Comparison of ENCODE assay signal across 8 mouse cellular contexts in genomic region chr11:62732022-62732387, GRCm38 (mm10). TPM values are rescaled to one million over a fixed set of nuclear protein-coding genes. Genes with fewer than 3 reads are reported as not detected.
DNase-seq lines count a peak whose midpoint lies in the region; ATAC-seq lines count a peak whose summit lies in the region.

No protein-coding gene starts in this region.

- peak overlapping the region; percentile 74 for H3K4me3 ChIP-seq in kidney, embryonic 14.5 days (ENCODE audit: low read length)
- peak overlapping the region; percentile 82 for H3K4me3 ChIP-seq in embryonic facial prominence, embryonic 10.5 days
- H3K4me3 ChIP-seq in hindbrain, embryonic 16.5 days (ENCODE audit: low read length) = peak overlapping the region; percentile 93
- peak overlapping the region; percentile 77 for H3K4me3 ChIP-seq in midbrain, embryonic 15.5 days

- ATAC-seq in kidney, embryonic 14.5 days (ENCODE audit: low FRiP score, low TSS enrichment) = no peak
- ATAC-seq in hindbrain, embryonic 16.5 days = no peak; the same call in 1 of the 2 replicates
- ATAC-seq in midbrain, embryonic 15.5 days (replicated peaks) = no peak; the same call in 1 of the 2 replicates

- no peak overlapping the region for H3K9ac ChIP-seq in kidney, embryonic 14.5 days (ENCODE audit: low read depth, low read length)
- peak overlapping the region; percentile 95 for H3K9ac ChIP-seq in hindbrain, embryonic 16.5 days (ENCODE audit: low read depth, low read length)
- H3K9ac ChIP-seq in midbrain, embryonic 15.5 days = 0 out of 2 replicates have a peak overlapping the region, but pooled peaks have one; percentile 81

- peaks cover 9% of the 10 kb centered on the region; the same call in 1 of the 2 replicates for H3K36me3 ChIP-seq in kidney, embryonic 14.5 days (ENCODE audit: control insufficient read depth, insufficient read depth, low read length)
- peaks cover 21% of the 10 kb centered on the region for H3K36me3 ChIP-seq in embryonic facial prominence, embryonic 10.5 days (replicated peaks)
- H3K36me3 ChIP-seq in hindbrain, embryonic 16.5 days (ENCODE audit: control insufficient read depth, insufficient read depth, low read length) = peaks cover 6% of the 10 kb centered on the region
- peaks cover 11% of the 10 kb centered on the region; the same call in 1 of the 2 replicates for H3K36me3 ChIP-seq in midbrain, embryonic 15.5 days (replicated peaks)

- no peak overlapping the region for H3K27ac ChIP-seq in kidney, embryonic 14.5 days (ENCODE audit: low read depth, low read length)
- peak overlapping the region; percentile 92; the same call in 1 of the 2 replicates for H3K27ac ChIP-seq in embryonic facial prominence, embryonic 10.5 days (replicated peaks)
- H3K27ac ChIP-seq in hindbrain, embryonic 16.5 days (ENCODE audit: low read depth, low read length) = peak overlapping the region; percentile 95
- H3K27ac ChIP-seq in midbrain, embryonic 15.5 days = peak overlapping the region; percentile 94

- no peaks in the 10 kb centered on the region for H3K9me3 ChIP-seq in kidney, embryonic 14.5 days (ENCODE audit: control insufficient read depth, low read length)
- H3K9me3 ChIP-seq in embryonic facial prominence, embryonic 10.5 days = no peaks in the 10 kb centered on the region
- H3K9me3 ChIP-seq in hindbrain, embryonic 16.5 days (ENCODE audit: control insufficient read depth, low read length) = no peaks in the 10 kb centered on the region
- H3K9me3 ChIP-seq in midbrain, embryonic 15.5 days = no peaks in the 10 kb centered on the region

- H3K27me3 ChIP-seq in kidney, embryonic 14.5 days (ENCODE audit: control insufficient read depth, insufficient read depth, low read length) = no peaks in the 10 kb centered on the region
- H3K27me3 ChIP-seq in embryonic facial prominence, embryonic 10.5 days (replicated peaks; ENCODE audit: low read depth, poor library complexity, severe bottlenecking) = no peaks in the 10 kb centered on the region; the same call in 1 of the 2 replicates
- no peaks in the 10 kb centered on the region for H3K27me3 ChIP-seq in hindbrain, embryonic 16.5 days (replicated peaks; ENCODE audit: control insufficient read depth, insufficient read depth, low read length)
- no peaks in the 10 kb centered on the region for H3K27me3 ChIP-seq in midbrain, embryonic 15.5 days (replicated peaks)

- no peak for DNase-seq in kidney, adult 11 months
- DNase-seq in embryonic facial prominence, embryonic 10.5 days (ENCODE audit: low spot score) = no peak
- no peak for DNase-seq in urinary bladder, postnatal 4 days (ENCODE audit: low spot score in 2 of 2)
- DNase-seq in ovary, postnatal 36 days (ENCODE audit: low spot score) = no peak
- no peak for DNase-seq in thymus, postnatal 10 days (ENCODE audit: low spot score in 2 of 2)

- H3K4me2 ChIP-seq in kidney, embryonic 14.5 days (replicated peaks; ENCODE audit: low read depth, low read length) = peak overlapping the region; percentile 89
- H3K4me2 ChIP-seq in hindbrain, embryonic 16.5 days (ENCODE audit: low read length) = peak overlapping the region; percentile 74
- peak overlapping the region; percentile 64 for H3K4me2 ChIP-seq in midbrain, embryonic 15.5 days

- peaks cover 8% of the 10 kb centered on the region; the same call in 1 of the 2 replicates for H3K4me1 ChIP-seq in kidney, embryonic 14.5 days (ENCODE audit: control insufficient read depth, insufficient read depth, low read length)
- H3K4me1 ChIP-seq in embryonic facial prominence, embryonic 10.5 days = peaks cover 18% of the 10 kb centered on the region
- H3K4me1 ChIP-seq in hindbrain, embryonic 16.5 days (ENCODE audit: control insufficient read depth, insufficient read depth, low read depth, low read length) = peaks cover 14% of the 10 kb centered on the region
- H3K4me1 ChIP-seq in midbrain, embryonic 15.5 days = peaks cover 22% of the 10 kb centered on the region

- WGBS in kidney, embryonic 14.5 days = 14% methylated on average over 5 of the region's 5 CpGs
- 11% methylated on average over 5 of the region's 5 CpGs for WGBS in embryonic facial prominence, embryonic 10.5 days
- WGBS in hindbrain, embryonic 16.5 days = 7% methylated on average over 5 of the region's 5 CpGs
- 5% methylated on average over 5 of the region's 5 CpGs for WGBS in midbrain, embryonic 15.5 days

RNA-seq across cellular contexts. Expression of gene Zfp287, which starts 0.3 kb away (rescaled TPM):
- polyA plus RNA-seq in kidney, embryonic 14.5 days (2014; fragmentation: Nextera tagmentation; extraction: Ambion mirVana) = 5.9 and 10.1 TPM in 2 replicates
- 13.0 and 14.3 TPM in 2 replicates for polyA plus RNA-seq in embryonic facial prominence, embryonic 10.5 days (2016; fragmentation: Nextera tagmentation; extraction: Ambion mirVana)
- 17.9 and 18.5 TPM in 2 replicates for polyA plus RNA-seq in hindbrain, embryonic 16.5 days (2015; fragmentation: Nextera tagmentation; extraction: Ambion mirVana)
- 22.2 and 24.9 TPM in 2 replicates for polyA plus RNA-seq in midbrain, embryonic 15.5 days (2015; fragmentation: Nextera tagmentation; extraction: Ambion mirVana)

RNA-seq across cellular contexts. Expression of gene Gm10428, which starts 20.9 kb away (rescaled TPM):
- not detected in 2 replicates for polyA plus RNA-seq in kidney, embryonic 14.5 days (2014; fragmentation: Nextera tagmentation; extraction: Ambion mirVana)
- polyA plus RNA-seq in embryonic facial prominence, embryonic 10.5 days (2016; fragmentation: Nextera tagmentation; extraction: Ambion mirVana) = not detected in 2 replicates
- polyA plus RNA-seq in hindbrain, embryonic 16.5 days (2015; fragmentation: Nextera tagmentation; extraction: Ambion mirVana) = not detected in 2 replicates
- polyA plus RNA-seq in midbrain, embryonic 15.5 days (2015; fragmentation: Nextera tagmentation; extraction: Ambion mirVana) = not detected in 2 replicates

RNA-seq across cellular contexts. Expression of gene Zfp286, which starts 57.3 kb away (rescaled TPM):
- 19.6 and 19.7 TPM in 2 replicates for polyA plus RNA-seq in kidney, embryonic 14.5 days (2014; fragmentation: Nextera tagmentation; extraction: Ambion mirVana)
- polyA plus RNA-seq in embryonic facial prominence, embryonic 10.5 days (2016; fragmentation: Nextera tagmentation; extraction: Ambion mirVana) = 25.6 and 28.5 TPM in 2 replicates
- polyA plus RNA-seq in hindbrain, embryonic 16.5 days (2015; fragmentation: Nextera tagmentation; extraction: Ambion mirVana) = 25.7 and 29.6 TPM in 2 replicates
- polyA plus RNA-seq in midbrain, embryonic 15.5 days (2015; fragmentation: Nextera tagmentation; extraction: Ambion mirVana) = 33.0 and 36.3 TPM in 2 replicates
